Mouse (Mus musculus) embryonic facial prominence, embryonic 15.5 days (tissue): ENCODE results near the gene Mrgprb5. TPM values are rescaled to one million over a fixed set of nuclear protein-coding genes. Genes with fewer than 3 reads are reported as not detected.

Source experiments
- polyA plus RNA-seq: library from polyadenylated mRNA; unstranded; fragments of >200 nt; fragmentation: Nextera tagmentation; extraction: Ambion mirVana; gene quantifications from 2 replicates; pipeline ENCODE4 v1.2.1, GENCODE M21; 2015

The Mrgprb5 gene
- polyA plus RNA-seq, 1 experiment from 2014 or later = not detected

Other genes with a start within 250 kb of the Mrgprb5 start
- gene Mrgpra4, start 186.9 kb downstream of the Mrgprb5 start, polyA plus RNA-seq = not detected in 2 replicates
- not detected in 2 replicates for gene Mrgprx1, start 141.4 kb downstream of the Mrgprb5 start, polyA plus RNA-seq
- gene Mrgprb4, start 30.3 kb upstream of the Mrgprb5 start, polyA plus RNA-seq = not detected in 2 replicates
- 0.19 TPM in 1 of 2 replicates, not detected in the other for gene Mrgprb8, start 219.5 kb upstream of the Mrgprb5 start, polyA plus RNA-seq